Mouse (Mus musculus): Measurements from ENCODE around the gene Ctsc.

Gene Ctsc

DNA sequence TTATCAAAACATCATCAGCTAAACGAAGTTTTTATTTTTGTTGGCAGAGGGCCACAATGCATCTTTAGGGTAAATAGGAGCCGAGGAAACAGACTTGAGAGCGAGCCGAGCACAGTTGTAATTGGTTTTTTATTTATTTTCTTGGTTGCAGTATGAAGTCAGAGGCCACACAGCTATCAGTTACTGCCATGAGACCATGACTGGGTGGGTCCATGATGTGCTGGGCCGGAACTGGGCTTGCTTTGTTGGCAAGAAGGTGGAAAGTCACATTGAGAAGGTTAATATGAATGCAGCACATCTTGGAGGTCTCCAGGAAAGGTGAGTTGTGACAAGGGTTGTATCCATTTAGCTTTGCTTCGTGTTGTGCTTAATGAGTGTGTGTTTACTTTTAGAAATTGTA is 19.0 kb downstream of the Ctsc start:
- no peak for DNase-seq

DNA sequence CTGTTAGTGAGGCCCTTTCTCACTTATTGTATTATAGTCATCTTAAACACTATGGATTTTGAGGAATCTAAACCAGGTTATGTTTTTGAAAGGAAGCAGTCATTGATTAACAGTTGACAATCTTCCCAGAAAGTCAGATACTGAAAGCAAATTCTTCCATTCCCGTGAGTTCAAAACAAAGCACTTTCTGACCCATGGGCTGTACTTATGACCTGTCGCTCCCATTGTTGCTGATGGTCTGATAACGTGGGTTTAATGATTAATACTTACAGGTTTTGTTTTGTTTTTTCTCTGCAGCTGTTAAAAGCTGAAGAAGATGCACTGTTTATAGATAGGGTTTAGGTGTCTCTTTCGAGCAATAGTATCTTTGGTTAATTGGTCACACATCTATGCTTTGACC is 27.9 kb downstream of the Ctsc start:
- no peak for DNase-seq

GRCm38 (mm10) chr7:88306725-88307124 is 28.8 kb downstream of the Ctsc start:
- no peak for DNase-seq

- DNase-seq, result no peak
Measured at GRCm38 (mm10) chr7:88310398-88311180, 32.7 kb downstream of the Ctsc start.

DNA sequence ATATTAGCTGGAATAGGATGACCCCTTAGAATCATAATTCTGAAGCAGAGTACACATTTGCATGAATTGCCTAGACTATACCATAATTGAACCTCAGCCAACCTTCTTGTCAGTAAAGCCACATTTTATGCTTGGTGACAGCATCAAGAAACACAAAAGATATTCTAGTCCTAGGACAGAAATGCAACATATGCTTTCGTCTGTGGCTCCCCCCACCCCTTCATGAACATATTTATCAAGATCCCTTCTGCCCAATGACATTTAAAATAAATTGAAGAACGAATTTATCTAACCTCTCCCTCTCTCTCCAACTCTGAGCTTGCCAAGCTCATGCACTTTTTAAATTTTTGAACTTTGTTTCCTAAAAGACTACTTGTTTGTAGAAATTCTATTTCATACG is 38.5 kb downstream of the Ctsc start:
- DNase-seq, result no peak

DNA sequence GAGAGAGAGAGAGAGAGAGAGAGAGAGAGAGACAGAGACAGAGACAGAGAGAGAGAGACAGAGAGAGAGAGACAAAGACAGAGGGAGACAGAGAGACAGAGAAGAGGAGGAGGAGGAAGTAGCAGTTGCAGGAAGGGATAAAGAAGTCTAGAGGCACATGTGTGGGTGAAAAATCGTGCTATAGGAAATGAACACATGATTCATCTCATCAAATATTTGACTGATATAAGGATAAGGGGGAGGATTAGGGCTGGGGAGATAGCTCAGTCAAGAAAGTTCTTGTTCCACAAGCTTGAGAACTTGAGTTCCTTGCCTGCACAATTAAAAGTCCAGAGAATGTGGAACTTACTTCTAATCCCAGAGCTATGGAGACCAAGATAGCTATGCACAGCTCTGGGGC is 40.6 kb downstream of the Ctsc start:
- no peak for DNase-seq

- DNase-seq, result no peak
Measured at GRCm38 (mm10) chr7:88318904-88319303, 41.0 kb downstream of the Ctsc start.

- DNase-seq, result no peak
Measured at GRCm38 (mm10) chr7:88319414-88320140, 41.7 kb downstream of the Ctsc start.

DNA sequence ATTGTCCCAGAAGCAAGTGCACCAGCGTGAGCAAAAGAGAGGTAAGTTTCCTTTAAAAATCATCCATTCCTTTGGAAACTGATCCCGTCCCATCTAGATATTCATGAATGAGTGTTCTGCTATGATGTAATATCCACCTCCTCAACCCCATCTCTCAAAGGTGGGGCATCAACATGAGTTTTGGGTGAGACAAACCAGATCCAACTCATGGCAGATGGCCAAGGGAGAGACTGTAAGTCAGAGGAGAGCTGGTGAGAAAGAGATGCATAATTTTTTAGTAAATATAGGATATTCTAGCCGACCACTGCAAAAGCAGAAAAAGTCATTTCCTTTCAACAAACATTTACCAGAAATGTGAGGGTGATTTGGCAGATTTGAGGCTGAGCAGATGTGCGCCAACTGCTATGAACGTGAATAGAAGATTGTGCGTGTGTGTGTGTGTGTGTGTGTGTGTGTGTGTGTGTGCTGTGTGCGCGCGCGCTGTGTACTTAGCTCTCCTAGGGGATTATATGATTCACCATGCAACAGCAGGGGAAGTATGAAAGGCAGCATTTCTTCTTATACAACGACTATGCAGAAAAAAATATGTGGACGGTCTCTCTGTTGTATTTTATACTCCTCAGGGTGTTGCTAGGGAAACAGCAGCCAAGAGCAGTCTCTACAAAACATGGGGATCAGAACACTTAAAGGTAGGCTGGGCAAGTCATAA is 42.9 kb downstream of the Ctsc start:
- no peak for DNase-seq

- DNase-seq, result no peak
Measured at GRCm38 (mm10) chr7:88322431-88322830, 44.5 kb downstream of the Ctsc start.

DNA sequence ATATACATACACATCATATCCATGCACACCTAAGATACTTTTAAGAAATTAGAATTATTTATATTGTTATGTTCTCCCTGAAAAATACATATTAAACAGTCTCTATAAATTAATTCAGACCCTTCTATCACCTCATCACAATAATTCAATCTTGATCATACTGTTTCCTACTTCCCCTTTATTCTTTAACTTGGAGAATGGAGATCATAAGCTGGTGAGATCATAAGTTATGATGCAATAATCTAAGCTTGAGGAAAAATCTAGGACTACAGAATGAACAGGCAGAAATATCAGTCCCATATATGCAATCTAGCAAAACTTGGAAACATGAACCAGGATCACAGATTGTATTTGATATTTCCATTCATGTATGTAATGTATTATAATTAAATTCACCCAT is 49.6 kb downstream of the Ctsc start:
- DNase-seq, result no peak

DNA sequence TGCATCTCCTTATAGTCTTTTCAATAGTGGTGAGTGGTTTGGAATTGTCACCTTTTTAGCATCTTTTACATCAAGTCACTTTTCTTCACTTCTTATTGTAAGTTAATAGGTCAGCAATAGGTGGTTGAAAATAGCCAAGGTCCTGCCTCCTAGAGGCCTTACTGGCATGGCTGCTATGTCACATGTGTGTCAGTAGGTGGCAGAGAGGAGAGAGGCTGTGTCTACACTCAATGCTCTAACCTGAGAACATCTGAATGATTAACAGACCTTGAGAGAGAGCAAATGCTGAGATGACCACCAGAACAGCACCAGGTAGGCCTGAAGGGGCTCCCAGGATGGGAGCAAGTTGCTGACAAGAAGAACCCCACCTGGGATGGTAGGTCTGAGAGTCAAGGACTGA is 65.9 kb downstream of the Ctsc start:
- DNase-seq, result no peak

GRCm38 (mm10) chr7:88346035-88346434 is 68.2 kb downstream of the Ctsc start:
- DNase-seq, result no peak

GRCm38 (mm10) chr7:88356871-88357776 is 79.2 kb downstream of the Ctsc start:
- DNase-seq, result no peak

GRCm38 (mm10) chr7:88358042-88358878 is 80.4 kb downstream of the Ctsc start:
- DNase-seq, result no peak

Measured in cerebellum, adult 18-20 months (tissue).